Comparison of ENCODE assay signal across 16 mouse cellular contexts in genomic region chr5:9878063-9878462, GRCm38 (mm10).
"Had no signal": no experiment of that assay in that cellular context is flagged by ENCODE, and none has a peak within 500 bp of the region (broad histone marks: within the 10 kb centered on the region; RNA-seq: fewer than 3 reads in every experiment).

No protein-coding gene starts in this region.

- H3K4me3 ChIP-seq: neural tube, embryonic 13.5 days; neural tube, embryonic 15.5 days; stomach, embryonic 15.5 days had no signal

- H3K9ac ChIP-seq: neural tube, embryonic 13.5 days; neural tube, embryonic 15.5 days; stomach, embryonic 15.5 days had no signal

- H3K4me1 ChIP-seq: neural tube, embryonic 13.5 days; neural tube, embryonic 15.5 days; stomach, embryonic 15.5 days had no signal

- H3K27me3 ChIP-seq: neural tube, embryonic 13.5 days; neural tube, embryonic 15.5 days; stomach, embryonic 15.5 days had no signal

- H3K36me3 ChIP-seq: neural tube, embryonic 13.5 days; neural tube, embryonic 15.5 days; stomach, embryonic 15.5 days had no signal

- DNase-seq: retina, postnatal 1 day; right cerebral cortex, adult 18-20 months; right cerebral cortex, postnatal 14 days; right cerebral cortex, postnatal 25 days; right cerebral cortex, postnatal 4 days; spleen, adult 18-20 months; thymus, adult 18-20 months; thymus, adult 2 months; thymus, postnatal 14 days; thymus, postnatal 25 days; thymus, postnatal 36 days; thymus, postnatal 4 days had no signal

- H3K9me3 ChIP-seq: neural tube, embryonic 13.5 days; neural tube, embryonic 15.5 days; stomach, embryonic 15.5 days had no signal

- H3K4me2 ChIP-seq: neural tube, embryonic 13.5 days; neural tube, embryonic 15.5 days; stomach, embryonic 15.5 days had no signal

- H3K27ac ChIP-seq: neural tube, embryonic 13.5 days; neural tube, embryonic 15.5 days; stomach, embryonic 15.5 days; stomach, postnatal 0 days had no signal
